Mouse (Mus musculus) spleen, adult 12 weeks (tissue): ENCODE measurements around the gene Nacc2.
A peak's percentile ranks its signal among the peaks of the same experiment; 100 is the strongest.

Source experiments
- DNase-seq: peaks from one replicate; pipeline ENCODE4 v3.0.0; 2022; ENCODE audit warnings: low spot score

Gene Nacc2

DNA sequence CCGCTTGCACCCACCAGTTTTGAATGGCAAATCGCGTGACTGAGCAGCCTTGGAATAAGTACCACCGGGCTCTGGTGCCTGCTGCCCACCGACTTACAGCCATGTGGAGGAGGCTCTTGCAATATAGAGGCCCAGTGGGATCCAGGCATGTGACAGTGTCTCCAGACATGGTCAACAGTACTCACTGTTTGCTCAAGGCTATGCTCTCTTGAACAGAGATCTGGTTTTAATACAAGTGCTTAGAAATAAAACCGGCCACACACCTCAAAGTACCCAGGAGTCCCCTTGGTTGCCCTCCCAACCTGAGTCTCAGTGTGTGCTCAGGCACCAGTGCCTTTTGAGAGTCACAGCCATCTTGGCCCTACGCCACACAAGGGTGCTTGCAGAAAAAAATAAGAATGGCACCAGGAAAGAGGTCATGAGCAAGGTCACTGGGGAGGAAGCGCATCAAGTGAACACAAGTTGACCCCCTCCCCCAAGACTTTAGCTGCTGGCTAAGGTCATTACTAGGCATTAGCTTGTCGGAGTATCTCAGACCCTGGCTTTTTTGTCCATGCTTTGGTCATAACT, at the start of gene Nacc2:
TSS of gene Nacc2 (minus strand) at position 142 of the 570 bp plus-strand sequence.
- no peak for DNase-seq

DNA sequence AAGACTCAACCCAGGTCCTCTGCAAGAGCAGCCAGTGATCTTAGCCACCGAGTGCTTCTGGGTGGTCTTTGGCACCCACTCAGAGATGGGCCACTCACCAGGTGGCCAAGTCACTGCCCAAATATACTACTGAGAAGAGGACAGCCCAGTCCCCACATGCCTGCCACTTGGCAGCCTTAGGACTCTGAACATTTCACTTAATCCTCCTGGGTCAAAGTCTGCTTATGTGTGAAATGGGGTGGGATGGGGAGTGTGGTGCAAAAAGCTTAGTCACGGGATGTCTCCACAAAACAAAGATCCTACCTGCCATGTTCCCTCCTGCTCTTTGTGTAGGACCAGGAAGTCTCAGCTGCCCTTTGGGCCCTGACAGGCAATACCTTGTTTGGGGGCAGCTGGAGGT, 49.1 kb upstream of the Nacc2 start:
- no peak for DNase-seq

DNA sequence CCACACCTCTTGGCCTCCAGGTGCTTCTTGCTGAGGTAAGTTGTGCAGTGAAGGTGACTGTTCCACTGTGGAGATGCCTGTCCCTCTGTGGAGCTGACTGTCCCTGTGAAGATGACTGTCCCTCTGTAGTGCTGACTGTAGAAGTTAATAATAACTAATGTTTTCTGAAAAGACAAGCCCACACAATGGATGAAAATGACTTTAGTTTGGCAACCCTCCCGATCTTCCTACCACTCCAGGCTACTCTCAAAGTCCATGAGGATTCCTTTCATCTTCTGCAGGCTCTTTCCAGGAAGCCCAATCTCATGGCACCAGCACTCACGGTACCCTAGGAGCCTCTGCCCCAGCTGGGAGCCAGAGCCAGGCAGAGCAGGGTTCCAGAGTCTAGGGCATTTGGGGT, 47.4 kb upstream of the Nacc2 start:
- DNase-seq = no peak

- DNase-seq = no peak
Observed at GRCm38 (mm10) chr2:26168843-26169579, 46.0 kb upstream of the Nacc2 start.

- no peak for DNase-seq
Observed at GRCm38 (mm10) chr2:26166890-26167289, 43.9 kb upstream of the Nacc2 start.

DNA sequence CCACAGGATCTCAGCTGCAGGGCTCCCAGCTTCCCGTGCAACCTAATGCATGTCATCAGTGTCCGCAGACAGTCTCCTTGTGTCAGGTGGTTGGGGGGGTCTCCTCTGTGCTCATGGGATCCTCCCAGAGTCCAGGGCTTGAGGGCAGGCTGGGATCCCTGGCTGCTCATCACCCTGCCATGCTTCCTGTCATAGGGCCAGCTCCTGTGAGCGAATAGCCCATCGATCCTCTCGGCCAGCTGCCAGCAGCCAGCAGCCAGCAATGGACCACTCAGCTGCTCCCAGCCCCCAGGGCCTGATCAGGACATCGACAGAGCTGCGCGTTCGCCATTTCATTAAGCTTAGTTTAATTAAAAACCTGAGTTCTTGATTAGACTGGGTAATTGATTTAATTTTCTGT, 35.0 kb upstream of the Nacc2 start:
- DNase-seq = no peak

GRCm38 (mm10) chr2:26156191-26156977, 33.4 kb upstream of the Nacc2 start:
- no peak for DNase-seq

GRCm38 (mm10) chr2:26155737-26156136, 32.7 kb upstream of the Nacc2 start:
- no peak for DNase-seq

- DNase-seq = no peak
Observed at GRCm38 (mm10) chr2:26154586-26154985, 31.6 kb upstream of the Nacc2 start.

GRCm38 (mm10) chr2:26153909-26154340, 30.9 kb upstream of the Nacc2 start:
- DNase-seq = no peak

GRCm38 (mm10) chr2:26153295-26153694, 30.3 kb upstream of the Nacc2 start:
- no peak for DNase-seq

DNA sequence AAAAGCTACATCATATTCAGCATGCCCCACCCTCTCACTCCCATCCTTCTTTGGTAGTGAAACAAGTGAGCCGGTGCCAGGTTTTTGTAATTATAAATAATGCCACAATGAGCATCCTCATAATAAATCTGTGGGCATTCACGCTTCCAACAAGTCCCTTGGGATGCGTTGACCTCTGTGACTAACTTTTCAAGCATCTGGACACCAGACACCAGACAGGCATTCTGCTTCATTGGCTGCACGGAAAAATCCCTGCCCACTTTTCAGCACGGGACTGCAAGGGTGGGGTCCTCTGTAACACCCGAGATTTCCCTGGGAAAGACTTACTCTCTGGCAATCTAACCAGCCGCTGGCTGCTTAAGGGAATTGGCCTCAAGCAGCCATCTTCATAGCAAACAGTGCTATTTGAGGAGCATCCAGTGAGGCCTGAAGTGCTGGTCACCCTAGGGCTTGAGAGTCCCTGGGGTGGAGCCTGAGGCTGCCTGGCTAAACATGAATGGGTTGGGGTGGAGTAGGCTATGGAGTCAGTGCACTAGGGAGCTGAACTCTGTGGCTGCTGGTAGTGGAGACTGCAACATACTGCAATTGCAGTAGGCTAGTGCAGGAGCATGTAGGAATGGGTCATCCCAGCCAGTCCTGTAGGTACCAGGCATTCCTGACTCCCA, 24.8 kb upstream of the Nacc2 start:
- no peak for DNase-seq

GRCm38 (mm10) chr2:26146337-26147042, 23.5 kb upstream of the Nacc2 start:
- DNase-seq = no peak

GRCm38 (mm10) chr2:26145113-26145512, 22.1 kb upstream of the Nacc2 start:
- DNase-seq = no peak

- DNase-seq = no peak
Observed at GRCm38 (mm10) chr2:26144331-26144730, 21.3 kb upstream of the Nacc2 start.

GRCm38 (mm10) chr2:26143556-26143955, 20.5 kb upstream of the Nacc2 start:
- DNase-seq = no peak

GRCm38 (mm10) chr2:26142986-26143385, 20.0 kb upstream of the Nacc2 start:
- no peak for DNase-seq

DNA sequence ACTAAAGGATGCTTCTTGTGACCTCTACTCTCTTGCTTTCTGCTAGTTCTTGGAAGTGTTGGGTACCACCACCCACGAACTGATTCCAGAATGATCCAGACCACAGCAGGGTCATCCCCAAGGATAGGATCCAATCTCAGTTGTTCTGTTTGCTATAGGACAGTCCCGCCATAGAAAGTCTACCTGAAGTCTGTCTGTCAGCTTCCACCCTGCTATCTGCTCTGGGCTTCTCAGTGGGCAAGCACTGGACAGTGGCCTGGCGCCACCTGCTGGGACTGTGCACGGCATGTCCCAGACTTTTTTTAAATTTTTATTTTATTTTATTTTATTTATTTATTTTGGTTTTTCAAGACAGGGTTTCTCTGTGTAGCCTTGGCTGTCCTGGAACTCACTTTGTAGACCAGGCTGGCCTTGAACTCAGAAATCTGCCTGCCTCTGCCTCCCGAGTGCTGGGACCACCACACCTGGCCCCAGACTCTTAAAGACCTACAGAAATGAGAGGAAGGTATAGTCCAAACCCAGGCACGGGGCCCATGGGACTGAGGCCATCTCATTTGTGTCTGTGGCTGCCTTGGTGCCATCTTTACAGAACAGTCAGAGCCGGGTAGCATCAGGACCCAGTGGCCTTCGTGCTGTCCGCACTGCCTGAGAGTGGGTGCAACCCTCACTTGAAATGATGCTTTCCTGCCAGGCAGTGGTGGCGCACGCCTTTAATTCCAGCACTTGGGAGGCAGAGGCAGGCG, 19.0 kb upstream of the Nacc2 start:
- no peak for DNase-seq

DNA sequence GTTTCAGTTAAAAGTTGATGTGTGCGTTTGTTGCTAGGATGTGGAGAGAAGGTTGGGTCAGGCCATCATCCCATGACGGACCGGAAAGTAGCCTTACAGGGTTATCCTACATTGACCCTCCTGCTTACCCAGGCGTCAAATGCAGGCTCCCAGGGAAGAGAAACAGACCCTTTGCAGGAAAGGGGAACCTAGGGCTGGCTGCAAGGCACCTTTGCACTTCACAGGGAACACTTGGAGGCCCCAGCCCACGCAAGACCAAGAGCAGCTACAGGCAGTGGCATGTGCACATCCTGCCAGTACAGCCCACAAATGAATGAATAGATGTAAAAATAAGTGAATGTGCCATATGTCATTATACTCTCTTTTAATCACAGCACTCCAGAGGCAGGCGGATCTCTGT, 17.9 kb upstream of the Nacc2 start:
- no peak for DNase-seq

DNA sequence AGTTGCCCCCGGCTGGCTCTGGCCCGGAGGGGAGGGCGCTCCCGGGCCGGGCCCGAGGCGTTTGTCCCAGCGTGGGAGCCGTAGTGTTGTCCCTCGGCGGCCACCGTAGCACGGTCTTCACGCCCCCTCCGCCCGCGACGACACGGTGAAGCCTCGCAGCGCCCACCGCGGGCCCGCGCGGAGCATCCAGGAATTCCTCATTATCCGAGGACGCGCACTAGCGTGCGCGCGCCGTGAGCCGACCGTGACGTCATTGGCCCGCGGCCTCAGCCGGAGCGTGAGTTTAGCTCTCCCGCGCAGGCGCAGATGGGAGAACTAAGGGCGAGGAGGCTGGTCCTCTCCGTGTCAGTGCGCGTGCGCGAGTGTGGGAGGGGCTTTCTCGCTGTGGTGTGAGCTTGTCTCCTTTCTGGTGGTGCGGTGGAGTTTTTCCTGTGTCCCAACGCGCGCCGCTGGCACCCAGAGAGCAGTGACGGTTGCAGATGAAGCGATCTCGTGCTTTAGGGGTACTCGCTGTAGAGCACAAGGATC, 17.3 kb upstream of the Nacc2 start:
- DNase-seq = peak; percentile 100
